Mouse (Mus musculus): ENCODE results near the gene Cd101.

Gene Cd101

DNA sequence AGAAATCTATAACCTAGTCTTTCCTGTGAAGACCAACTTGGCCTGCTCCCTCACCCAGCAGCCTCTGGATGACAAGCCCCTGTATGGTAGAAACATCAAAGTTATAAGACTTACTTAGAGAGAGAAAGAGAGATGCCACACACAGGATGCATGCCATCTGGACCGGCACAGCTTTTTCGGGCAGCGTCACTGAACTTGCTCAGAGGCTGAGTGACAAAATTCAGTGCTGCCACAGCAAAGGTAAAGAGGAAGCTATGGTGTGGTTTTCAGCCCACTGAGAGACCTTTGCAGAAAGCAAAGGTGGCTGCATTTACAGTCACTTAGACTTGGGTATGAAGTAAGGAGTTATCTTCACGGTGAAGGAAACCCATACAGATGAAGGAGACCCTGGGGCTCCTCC, at the start of gene Cd101:
TSS of gene Cd101 (minus strand) at position 218 of the 400 bp plus-strand sequence.
- DNase-seq, result no peak

GRCm38 (mm10) chr3:101078344-101078743, 49.0 kb upstream of the Cd101 start:
- no peak for DNase-seq

- no peak for DNase-seq
Measured at GRCm38 (mm10) chr3:101077710-101078100, 48.3 kb upstream of the Cd101 start.

- DNase-seq, result no peak
Measured at GRCm38 (mm10) chr3:101076966-101077709, 47.8 kb upstream of the Cd101 start.

DNA sequence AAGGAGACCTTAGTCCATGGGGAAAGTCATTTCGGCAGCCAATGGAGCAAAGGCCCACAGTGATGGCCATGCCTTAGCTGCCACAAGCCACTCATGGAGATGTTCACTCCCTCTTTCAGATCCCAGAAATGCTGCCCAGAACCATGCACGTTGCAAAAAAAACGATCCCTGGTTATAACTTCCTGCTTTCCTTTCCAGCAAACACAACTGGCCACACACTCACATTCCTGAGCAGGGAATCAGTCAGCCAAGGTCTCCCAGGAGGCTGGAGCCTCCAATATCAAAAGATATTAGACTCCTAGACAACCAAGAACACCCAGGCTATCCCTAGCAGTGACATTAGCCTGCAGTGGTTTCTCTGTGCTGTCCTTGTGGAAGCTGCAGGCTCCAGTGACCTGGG, 46.5 kb upstream of the Cd101 start:
- DNase-seq, result no peak

- no peak for DNase-seq
Measured at GRCm38 (mm10) chr3:101073384-101073783, 44.0 kb upstream of the Cd101 start.

GRCm38 (mm10) chr3:101072506-101073215, 43.3 kb upstream of the Cd101 start:
- DNase-seq, result no peak

DNA sequence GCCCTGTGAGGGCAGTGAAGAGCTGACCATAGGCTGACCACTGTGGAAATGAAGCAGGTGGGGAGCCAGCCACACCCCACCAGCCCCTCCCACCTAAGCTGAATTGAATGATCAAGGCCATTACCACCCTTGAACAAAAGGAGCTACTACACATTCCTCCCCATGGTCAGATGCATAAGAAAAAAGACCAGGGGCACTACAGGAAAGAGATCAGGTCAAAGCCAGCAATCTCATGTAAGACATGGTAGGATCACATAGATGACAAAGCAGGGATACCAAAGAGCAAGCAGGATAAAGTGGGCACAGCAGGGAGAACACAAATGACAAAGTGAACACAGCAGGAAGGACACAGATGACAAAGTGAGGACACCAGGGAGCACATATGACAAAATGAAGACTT, 42.2 kb upstream of the Cd101 start:
- DNase-seq, result no peak

DNA sequence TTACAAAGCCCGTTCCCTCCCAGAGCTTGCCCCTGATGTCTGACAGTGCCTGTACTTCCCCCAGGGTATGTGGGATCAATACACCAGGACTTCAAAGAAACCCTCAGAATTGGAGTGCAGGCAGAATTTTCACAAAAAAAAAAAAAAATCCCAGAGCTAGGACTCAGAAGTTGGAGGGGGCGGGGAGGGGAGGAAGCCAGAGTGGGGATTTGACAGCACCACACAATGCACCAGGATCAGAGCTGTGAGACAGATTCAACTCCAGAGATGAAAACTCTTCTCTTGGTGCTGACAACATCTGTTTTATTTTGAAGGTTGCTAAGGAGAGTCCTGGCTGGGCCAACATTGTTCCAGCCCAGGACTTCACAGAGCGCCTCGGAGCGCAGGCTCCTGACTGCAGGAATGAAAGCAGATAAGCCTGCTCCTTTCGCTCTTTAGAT, 41.5 kb upstream of the Cd101 start:
- no peak for DNase-seq

DNA sequence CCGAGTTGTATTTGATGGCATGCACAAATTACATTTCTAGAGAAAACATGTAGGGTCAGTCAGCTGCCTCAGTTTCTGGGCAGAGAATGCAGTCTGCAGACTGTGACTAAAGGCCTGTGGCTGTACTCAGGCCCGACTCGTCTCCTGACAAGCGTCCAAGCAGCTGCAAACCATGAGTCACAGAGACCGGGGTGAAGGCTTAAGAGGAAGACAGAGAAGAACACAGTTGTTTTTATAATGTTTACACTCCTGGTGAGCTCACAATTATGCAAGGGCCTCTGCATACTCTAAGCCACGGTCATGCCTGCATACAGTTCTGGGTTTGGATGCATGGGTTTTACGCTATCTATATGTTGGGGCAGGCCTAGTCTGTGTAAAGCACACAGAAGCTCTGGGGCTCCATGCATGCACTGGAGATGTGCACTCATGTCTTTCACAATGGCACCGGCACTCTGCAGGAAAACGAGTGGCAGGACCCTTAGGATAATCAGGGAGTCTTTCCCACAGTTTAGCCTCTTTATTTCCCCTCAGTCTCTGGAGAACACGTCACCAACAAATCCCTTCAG, 41.0 kb upstream of the Cd101 start:
- no peak for DNase-seq

GRCm38 (mm10) chr3:101068701-101069100, 39.3 kb upstream of the Cd101 start:
- DNase-seq, result no peak

- no peak for DNase-seq
Measured at GRCm38 (mm10) chr3:101066175-101066574, 36.8 kb upstream of the Cd101 start.

DNA sequence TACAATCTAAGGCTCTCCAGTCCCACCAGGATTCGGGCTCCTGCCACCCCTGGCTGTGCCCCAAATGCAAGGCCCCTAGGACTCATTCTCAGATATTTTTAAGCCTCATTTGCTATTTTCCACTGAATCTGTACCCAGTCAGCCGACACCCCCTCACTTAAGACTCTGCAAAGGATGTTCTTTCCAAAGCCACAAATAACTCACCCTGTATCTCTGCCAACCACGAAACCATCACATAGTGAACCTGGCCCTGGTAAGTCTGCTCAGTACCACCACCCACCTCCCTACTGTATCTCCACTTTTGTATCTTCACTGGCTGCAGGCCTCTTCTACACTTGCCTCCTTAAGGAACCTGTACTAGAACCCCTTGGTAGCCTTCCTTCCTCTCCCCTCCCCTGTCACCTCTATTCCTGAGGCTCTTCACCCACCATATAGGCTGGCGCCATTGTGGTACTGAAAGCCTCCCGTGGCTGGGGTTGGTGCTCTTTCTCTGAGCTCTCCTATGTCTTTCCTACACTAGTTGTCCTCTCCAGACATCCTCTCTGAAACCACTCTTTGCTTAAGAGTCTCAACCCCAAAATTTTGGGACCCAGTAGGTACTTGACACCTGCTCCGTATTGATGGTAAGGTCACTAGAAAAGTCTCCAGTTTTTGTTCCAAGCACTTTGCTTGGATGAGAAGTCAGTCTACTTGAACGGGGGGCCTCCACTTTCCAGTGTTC, 32.7 kb upstream of the Cd101 start:
- DNase-seq, result no peak

GRCm38 (mm10) chr3:101059214-101059613, 29.9 kb upstream of the Cd101 start:
- DNase-seq, result no peak

GRCm38 (mm10) chr3:101058203-101058602, 28.8 kb upstream of the Cd101 start:
- DNase-seq, result no peak

DNA sequence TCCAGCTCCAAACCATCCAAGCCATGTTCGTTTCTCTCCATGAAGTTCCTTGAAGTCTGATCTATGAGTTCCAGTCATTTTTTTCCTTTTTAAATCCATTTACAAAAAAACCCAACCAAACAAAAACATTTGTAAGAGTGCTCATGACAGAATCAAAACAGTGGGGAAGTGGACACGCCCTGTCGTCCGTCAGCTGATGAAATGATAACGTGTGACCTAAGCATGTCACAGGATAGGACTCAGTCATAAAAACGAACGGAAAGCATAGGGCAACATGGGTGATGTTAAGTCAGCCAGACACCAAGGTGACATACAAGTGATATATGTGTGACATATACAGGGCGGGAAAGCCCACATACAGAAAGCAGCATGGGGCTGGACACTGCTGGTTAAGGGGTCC, 25.9 kb upstream of the Cd101 start:
- no peak for DNase-seq

GRCm38 (mm10) chr3:101051601-101052000, 22.2 kb upstream of the Cd101 start:
- no peak for DNase-seq

DNA sequence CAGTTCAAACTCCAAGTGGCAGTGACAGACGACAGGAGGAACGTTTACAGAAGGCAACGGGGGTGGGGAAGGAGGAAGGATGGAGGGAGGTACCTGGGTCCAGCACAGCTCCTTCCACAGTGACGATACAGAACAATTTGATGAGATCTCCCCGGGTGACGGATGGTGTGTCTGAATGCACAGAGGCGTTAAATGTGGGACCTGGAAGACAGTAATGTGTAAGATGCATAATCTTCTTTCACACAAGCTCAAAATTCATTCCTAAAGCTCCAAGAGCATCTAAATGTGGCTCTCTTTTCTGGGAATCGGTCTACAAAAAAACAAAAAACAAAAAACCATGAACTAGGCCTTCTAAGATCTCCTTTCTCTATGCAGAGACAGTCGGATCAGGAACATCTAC, 20.6 kb upstream of the Cd101 start:
- DNase-seq, result no peak

DNA sequence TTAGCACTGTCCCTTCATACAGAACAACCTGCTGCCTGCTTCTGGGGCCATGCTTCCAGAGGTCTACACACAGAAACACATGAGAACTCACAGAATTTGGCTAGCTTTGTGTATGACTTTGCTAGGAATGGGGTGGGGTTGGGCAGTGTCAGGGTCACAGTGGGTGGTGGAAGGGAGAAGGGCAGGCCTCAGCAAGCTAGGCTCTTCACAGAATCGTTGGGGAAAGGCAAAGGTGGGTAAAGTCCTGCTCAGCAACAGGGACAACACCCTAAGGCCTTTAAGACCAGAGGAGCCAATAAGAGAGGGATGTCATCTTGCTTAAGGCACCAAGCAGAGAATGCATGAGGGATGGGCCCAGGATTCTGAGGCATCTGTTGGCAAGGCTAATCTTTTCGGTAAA, 19.4 kb upstream of the Cd101 start:
- DNase-seq, result no peak

GRCm38 (mm10) chr3:101047586-101048275, 18.4 kb upstream of the Cd101 start:
- no peak for DNase-seq

- no peak for DNase-seq
Measured at GRCm38 (mm10) chr3:101045431-101045830, 16.1 kb upstream of the Cd101 start.

- DNase-seq, result no peak
Measured at GRCm38 (mm10) chr3:101044686-101045085, 15.3 kb upstream of the Cd101 start.

- DNase-seq, result no peak
Measured at GRCm38 (mm10) chr3:101041997-101042396, 12.6 kb upstream of the Cd101 start.
